Mouse (Mus musculus): ENCODE measurements around the gene Prdm16. TPM values are rescaled to one million over a fixed set of nuclear protein-coding genes. Genes with fewer than 3 reads are reported as not detected.
A peak's percentile ranks its signal among the peaks of the same experiment; 100 is the strongest.

Gene Prdm16
- polyA plus RNA-seq, 1 experiment from 2014 or later, result 12.6 TPM

DNA sequence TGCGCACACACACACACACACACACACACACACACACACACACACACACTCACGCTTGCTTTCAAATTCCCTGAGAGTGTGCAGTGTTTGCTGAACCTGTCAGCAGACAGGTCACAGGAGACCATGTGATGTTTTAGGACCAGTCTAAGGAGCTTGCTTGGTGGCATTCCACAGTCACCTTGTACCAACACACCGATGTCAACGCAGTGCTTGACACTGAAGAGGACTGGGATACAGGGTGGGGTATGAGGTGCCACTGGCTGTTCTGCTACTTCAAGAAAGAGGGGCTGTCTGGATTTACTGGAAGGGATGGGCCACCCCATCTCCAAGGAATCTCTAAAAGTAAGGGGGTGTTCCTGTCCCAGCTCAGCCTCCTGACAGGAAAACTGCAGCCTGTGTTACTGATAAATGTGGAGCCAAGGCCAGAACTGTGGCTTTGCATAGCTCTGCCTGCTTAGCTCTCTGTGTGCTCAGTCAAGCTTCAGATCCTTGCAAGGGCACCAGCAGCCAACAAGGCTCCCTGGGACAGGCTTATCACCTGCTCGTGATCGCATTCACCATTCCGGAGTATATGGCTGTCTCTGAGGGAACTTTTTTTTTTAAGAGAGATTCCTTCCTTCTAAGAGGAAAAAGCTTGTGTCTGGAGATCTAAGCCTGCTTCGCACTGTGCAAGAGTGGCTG lies 157.6 kb downstream of the Prdm16 start:
- no peak overlapping the region for H3K27ac ChIP-seq (ENCODE audit: low read depth, low read length)
- no peak overlapping the region for H3K4me2 ChIP-seq (ENCODE audit: low read length)
- peaks cover 31% of the 10 kb centered on the region for H3K27me3 ChIP-seq (replicated peaks; ENCODE audit: control insufficient read depth, insufficient read depth, low read length)
- ATAC-seq, result no peak
- no peaks in the 10 kb centered on the region for H3K4me1 ChIP-seq (ENCODE audit: control insufficient read depth, insufficient read depth, low read depth, low read length)
- H3K9ac ChIP-seq (ENCODE audit: low read depth, low read length), result no peak overlapping the region
- H3K9me3 ChIP-seq (ENCODE audit: control insufficient read depth, low read length), result no peaks in the 10 kb centered on the region
- H3K4me3 ChIP-seq (ENCODE audit: low read length), result no peak overlapping the region
- H3K36me3 ChIP-seq (ENCODE audit: control insufficient read depth, insufficient read depth, low read length), result no peaks in the 10 kb centered on the region
- WGBS, result 88% methylated on average over 8 of the region's 8 CpGs

DNA sequence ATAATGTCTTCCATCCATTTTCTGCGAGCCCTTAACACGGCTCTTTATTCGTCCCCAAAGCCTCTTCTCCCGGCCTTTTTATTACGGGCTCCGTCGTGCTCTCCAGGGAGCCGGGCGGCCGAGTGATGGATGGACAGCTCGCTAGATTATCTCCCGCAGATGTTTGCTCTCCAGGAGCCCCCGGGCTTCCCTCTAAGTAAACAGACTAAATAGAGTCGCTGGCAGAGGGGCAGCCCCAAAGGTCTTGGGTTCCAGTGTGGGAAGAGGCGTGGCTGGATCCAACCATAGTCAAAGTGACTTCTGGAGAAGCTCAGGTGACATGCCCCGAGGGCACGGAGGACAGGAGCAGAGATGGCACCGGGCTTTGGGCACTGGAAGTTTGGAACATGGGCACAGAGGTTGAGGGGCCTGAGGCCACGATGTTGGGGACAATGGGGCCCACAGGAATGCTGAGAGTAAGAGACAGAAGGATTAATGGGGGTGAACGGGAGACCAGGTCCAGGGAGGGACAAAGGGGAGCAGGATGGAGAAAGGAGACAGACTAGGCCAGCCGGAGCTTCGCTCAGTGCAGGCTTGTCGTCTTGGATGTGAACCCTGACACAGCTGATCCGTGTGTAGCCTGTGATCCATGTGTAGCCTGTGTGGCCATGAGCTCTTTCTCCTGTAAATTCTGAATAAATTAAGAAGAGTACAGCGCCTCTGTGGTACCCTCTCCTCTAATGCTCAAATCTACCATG lies 162.9 kb downstream of the Prdm16 start:
- Histone ChIP-seq H3K27ac (ENCODE audit: low read depth, low read length) (peak overlapping the region; percentile 7; the same call in 1 of the 2 replicates), H3K4me2 (ENCODE audit: low read length) (no peak overlapping the region), H3K4me1 (ENCODE audit: control insufficient read depth, insufficient read depth, low read depth, low read length) (peaks cover 27% of the 10 kb centered on the region), H3K36me3 (ENCODE audit: control insufficient read depth, insufficient read depth, low read length) (no peaks in the 10 kb centered on the region), H3K9ac (ENCODE audit: low read depth, low read length) (no peak overlapping the region), H3K4me3 (ENCODE audit: low read length) (no peak overlapping the region), H3K9me3 (ENCODE audit: control insufficient read depth, low read length) (no peaks in the 10 kb centered on the region), H3K27me3 (replicated peaks; ENCODE audit: control insufficient read depth, insufficient read depth, low read length) (peaks cover 40% of the 10 kb centered on the region)
- WGBS, result 14% methylated on average over 25 of the region's 25 CpGs
- no peak for ATAC-seq

DNA sequence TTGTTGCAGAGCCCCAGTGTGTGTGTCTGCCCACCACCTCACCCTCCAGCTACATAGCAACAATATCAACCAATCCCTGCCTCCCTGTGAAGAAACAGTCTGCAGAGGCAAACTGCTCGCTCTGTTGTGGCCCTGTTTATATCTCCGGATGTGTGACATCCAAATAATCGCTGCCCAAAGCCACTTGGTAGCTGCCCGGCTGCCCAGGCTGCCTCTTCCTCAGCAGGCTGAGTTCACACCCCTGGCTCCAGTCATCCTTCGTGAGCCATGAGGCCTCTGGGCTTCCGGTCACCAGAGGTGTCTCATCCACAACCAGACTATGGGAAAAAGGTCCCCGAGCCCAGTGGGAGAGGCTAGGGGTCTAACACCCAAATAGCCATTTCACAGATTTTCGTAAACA lies 164.1 kb downstream of the Prdm16 start:
- Histone ChIP-seq H3K36me3 (ENCODE audit: control insufficient read depth, insufficient read depth, low read length) (no peaks in the 10 kb centered on the region), H3K27me3 (replicated peaks; ENCODE audit: control insufficient read depth, insufficient read depth, low read length) (peaks cover 40% of the 10 kb centered on the region), H3K27ac (ENCODE audit: low read depth, low read length) (peak overlapping the region; percentile 39; the same call in 1 of the 2 replicates), H3K9ac (ENCODE audit: low read depth, low read length) (no peak overlapping the region), H3K4me2 (ENCODE audit: low read length) (no peak overlapping the region), H3K9me3 (ENCODE audit: control insufficient read depth, low read length) (no peaks in the 10 kb centered on the region), H3K4me1 (ENCODE audit: control insufficient read depth, insufficient read depth, low read depth, low read length) (peaks cover 27% of the 10 kb centered on the region), H3K4me3 (ENCODE audit: low read length) (no peak overlapping the region)
- 21% methylated on average over 8 of the region's 8 CpGs for WGBS
- ATAC-seq, result no peak

DNA sequence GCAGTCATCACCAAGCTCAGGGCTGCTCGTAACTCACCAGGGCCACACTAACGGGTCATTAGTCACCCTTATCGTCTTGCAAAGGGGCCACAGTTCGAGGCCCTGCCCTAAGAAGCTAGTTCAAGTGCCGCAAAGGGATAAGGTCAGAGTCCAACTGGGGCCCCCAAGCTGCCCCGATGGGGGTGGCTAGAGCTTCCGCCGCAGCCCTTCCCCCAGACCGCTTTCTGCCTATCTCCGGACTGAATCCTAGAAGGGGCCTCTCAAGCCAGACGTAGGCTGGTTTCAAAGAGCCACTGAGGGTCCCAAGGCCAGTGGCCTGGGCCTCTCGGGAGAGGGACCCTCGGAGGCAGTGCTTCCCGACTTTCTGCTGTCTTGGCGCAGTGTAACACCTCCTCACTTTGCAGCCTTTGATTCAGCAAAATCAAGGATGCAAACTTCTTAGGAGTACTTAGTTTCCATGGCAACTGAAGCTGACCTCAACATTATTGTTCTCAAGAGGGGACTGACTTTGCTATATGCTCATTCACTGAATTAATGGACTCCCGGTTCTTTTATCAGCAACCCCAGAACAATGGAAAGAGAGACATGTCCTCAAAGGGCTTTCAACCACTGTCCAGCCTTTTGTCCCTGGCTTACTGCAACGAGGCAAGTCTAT lies 165.1 kb downstream of the Prdm16 start:
- peak overlapping the region; percentile 33; the same call in 1 of the 2 replicates for H3K4me2 ChIP-seq (ENCODE audit: low read length)
- H3K27me3 ChIP-seq (replicated peaks; ENCODE audit: control insufficient read depth, insufficient read depth, low read length), result peaks cover 39% of the 10 kb centered on the region
- H3K27ac ChIP-seq (ENCODE audit: low read depth, low read length), result no peak overlapping the region
- no peak overlapping the region for H3K4me3 ChIP-seq (ENCODE audit: low read length)
- ATAC-seq, result peak; percentile 62; the same call in 1 of the 2 replicates
- H3K9ac ChIP-seq (ENCODE audit: low read depth, low read length), result no peak overlapping the region
- peaks cover 27% of the 10 kb centered on the region for H3K4me1 ChIP-seq (ENCODE audit: control insufficient read depth, insufficient read depth, low read depth, low read length)
- WGBS, result 12% methylated on average over 17 of the region's 17 CpGs
- no peaks in the 10 kb centered on the region for H3K36me3 ChIP-seq (ENCODE audit: control insufficient read depth, insufficient read depth, low read length)
- H3K9me3 ChIP-seq (ENCODE audit: control insufficient read depth, low read length), result no peaks in the 10 kb centered on the region

DNA sequence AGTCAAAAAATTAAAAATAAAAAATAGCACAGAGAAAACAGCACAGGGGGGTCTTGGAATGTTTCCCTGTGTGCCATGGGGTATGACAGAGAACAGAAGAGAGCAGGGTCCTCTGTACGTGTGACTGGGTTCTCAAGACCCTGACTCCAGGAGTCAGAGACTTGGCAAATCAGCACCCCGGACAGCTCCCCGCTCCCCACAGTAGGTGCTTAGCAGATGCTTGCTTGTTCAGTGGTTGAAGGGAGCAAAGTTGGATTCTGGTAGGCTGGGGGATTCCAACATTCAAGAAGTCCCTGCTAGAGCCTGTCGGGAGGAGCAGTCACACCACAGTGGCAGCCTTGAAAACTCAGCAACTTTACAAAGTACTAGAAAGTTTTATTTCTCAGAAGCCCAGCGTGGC lies 170.4 kb downstream of the Prdm16 start:
- no peak overlapping the region for H3K4me3 ChIP-seq (ENCODE audit: low read length)
- no peak for ATAC-seq
- WGBS, result 48% methylated on average over 5 of the region's 5 CpGs
- peaks cover 3% of the 10 kb centered on the region for H3K4me1 ChIP-seq (ENCODE audit: control insufficient read depth, insufficient read depth, low read depth, low read length)
- H3K27me3 ChIP-seq (replicated peaks; ENCODE audit: control insufficient read depth, insufficient read depth, low read length), result peaks cover 18% of the 10 kb centered on the region
- no peak overlapping the region for H3K9ac ChIP-seq (ENCODE audit: low read depth, low read length)
- H3K9me3 ChIP-seq (ENCODE audit: control insufficient read depth, low read length), result no peaks in the 10 kb centered on the region
- H3K27ac ChIP-seq (ENCODE audit: low read depth, low read length), result no peak overlapping the region
- no peak overlapping the region for H3K4me2 ChIP-seq (ENCODE audit: low read length)
- no peaks in the 10 kb centered on the region for H3K36me3 ChIP-seq (ENCODE audit: control insufficient read depth, insufficient read depth, low read length)

DNA sequence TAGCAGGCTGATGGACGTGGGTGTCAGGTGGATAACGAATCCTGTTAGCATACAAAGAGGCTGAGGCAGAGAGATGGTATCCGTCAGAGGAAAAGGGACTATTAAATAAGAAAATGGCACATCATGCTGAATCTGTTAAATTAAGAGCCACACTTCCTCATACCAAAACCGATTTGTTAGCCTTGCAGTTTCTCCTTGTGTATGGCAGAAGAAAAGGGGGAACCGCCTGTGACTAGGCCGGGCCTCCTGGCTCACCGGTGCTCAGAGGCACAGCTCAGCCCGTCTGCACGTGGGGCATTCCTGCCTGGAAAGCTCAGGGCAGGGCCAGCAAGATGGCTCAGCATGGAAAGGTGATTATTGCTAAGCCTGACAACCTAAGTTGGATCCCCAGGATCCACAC lies 171.6 kb downstream of the Prdm16 start:
- ATAC-seq, result no peak
- Histone ChIP-seq H3K36me3 (ENCODE audit: control insufficient read depth, insufficient read depth, low read length) (no peaks in the 10 kb centered on the region), H3K9me3 (ENCODE audit: control insufficient read depth, low read length) (no peaks in the 10 kb centered on the region), H3K27me3 (replicated peaks; ENCODE audit: control insufficient read depth, insufficient read depth, low read length) (peaks cover 12% of the 10 kb centered on the region), H3K4me1 (ENCODE audit: control insufficient read depth, insufficient read depth, low read depth, low read length) (no peaks in the 10 kb centered on the region), H3K4me3 (ENCODE audit: low read length) (no peak overlapping the region), H3K9ac (ENCODE audit: low read depth, low read length) (no peak overlapping the region), H3K27ac (ENCODE audit: low read depth, low read length) (no peak overlapping the region), H3K4me2 (ENCODE audit: low read length) (no peak overlapping the region)
- WGBS, result 58% methylated on average over 9 of the region's 9 CpGs

DNA sequence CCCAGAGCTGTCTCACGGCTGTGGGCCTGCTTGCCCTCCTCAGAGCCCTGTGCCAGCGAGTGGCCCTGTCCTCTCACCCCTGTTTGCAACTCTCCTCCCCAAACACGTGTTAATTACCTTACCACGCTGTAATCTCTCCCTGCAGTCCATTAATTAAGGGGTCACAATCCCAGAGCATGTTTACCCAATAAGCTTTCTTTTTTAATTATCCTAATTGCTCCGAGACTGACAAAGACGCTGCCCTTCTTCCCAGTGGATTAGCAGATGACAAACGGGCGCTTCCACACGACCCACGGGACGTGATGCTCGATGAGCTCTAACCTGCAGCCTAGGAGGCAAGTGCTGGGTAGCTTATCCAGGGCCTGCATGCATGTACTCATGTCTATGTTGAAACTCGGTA lies 176.7 kb downstream of the Prdm16 start:
- Histone ChIP-seq H3K27ac (ENCODE audit: low read depth, low read length) (no peak overlapping the region), H3K36me3 (ENCODE audit: control insufficient read depth, insufficient read depth, low read length) (no peaks in the 10 kb centered on the region), H3K4me2 (ENCODE audit: low read length) (no peak overlapping the region), H3K9me3 (ENCODE audit: control insufficient read depth, low read length) (no peaks in the 10 kb centered on the region), H3K4me3 (ENCODE audit: low read length) (no peak overlapping the region), H3K27me3 (replicated peaks; ENCODE audit: control insufficient read depth, insufficient read depth, low read length) (peaks cover 3% of the 10 kb centered on the region; the same call in 1 of the 2 replicates), H3K4me1 (ENCODE audit: control insufficient read depth, insufficient read depth, low read depth, low read length) (no peaks in the 10 kb centered on the region), H3K9ac (ENCODE audit: low read depth, low read length) (no peak overlapping the region)
- ATAC-seq, result no peak
- 42% methylated on average over 13 of the region's 13 CpGs for WGBS

DNA sequence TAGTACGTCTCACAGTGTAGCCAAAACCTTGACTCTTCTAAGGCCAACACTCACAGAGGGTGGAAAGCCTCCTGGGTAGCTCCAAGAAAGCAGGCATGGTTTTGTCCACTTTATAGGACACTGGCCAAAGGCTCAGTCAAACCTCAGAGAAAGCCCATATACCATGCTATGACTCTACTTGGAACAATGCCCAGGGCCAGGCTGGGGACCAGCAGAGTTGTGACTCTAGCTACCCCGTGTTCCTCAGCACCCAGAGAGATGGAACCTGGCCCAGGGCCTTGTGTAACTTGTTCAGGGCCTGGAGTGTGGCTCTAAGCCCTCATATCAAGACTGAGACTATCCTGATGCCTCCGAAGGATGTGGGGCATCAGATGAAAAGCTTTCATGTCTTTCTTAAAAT lies 178.9 kb downstream of the Prdm16 start:
- Histone ChIP-seq H3K4me2 (ENCODE audit: low read length) (no peak overlapping the region), H3K9me3 (ENCODE audit: control insufficient read depth, low read length) (no peaks in the 10 kb centered on the region), H3K9ac (ENCODE audit: low read depth, low read length) (no peak overlapping the region), H3K4me1 (ENCODE audit: control insufficient read depth, insufficient read depth, low read depth, low read length) (peaks cover 5% of the 10 kb centered on the region; the same call in 1 of the 2 replicates), H3K4me3 (ENCODE audit: low read length) (no peak overlapping the region), H3K27ac (ENCODE audit: low read depth, low read length) (no peak overlapping the region), H3K27me3 (replicated peaks; ENCODE audit: control insufficient read depth, insufficient read depth, low read length) (peaks cover 3% of the 10 kb centered on the region; the same call in 1 of the 2 replicates), H3K36me3 (ENCODE audit: control insufficient read depth, insufficient read depth, low read length) (no peaks in the 10 kb centered on the region)
- 75% methylated on average over 3 of the region's 3 CpGs for WGBS
- no peak for ATAC-seq

DNA sequence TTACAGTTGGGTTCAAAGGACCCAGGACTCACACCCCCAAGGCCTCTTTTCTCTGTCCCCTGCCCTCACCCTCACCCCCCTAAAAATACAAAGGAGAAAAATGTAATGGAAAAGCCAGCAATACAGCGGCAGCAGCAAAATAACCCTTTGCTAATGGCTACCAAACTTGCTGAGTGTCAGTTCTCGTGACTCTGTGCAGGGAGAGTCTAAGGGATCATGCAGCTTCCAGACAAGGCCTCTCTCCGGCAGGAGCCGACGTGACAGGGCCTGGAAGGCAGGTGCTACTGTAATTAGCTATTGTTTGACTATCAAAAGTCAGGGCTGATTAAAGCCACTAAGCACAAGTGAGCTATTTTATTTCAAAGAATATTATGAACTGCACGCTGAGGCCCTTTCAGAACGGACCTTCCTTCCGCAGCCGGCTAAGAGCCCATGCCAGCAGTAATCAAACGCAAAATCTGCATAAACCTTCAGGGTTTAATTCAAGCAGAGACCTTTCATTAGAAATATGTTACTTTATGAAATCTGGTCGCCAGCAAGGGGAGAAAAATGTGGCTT lies 180.3 kb downstream of the Prdm16 start:
- Histone ChIP-seq H3K27ac (ENCODE audit: low read depth, low read length) (no peak overlapping the region), H3K9ac (ENCODE audit: low read depth, low read length) (no peak overlapping the region), H3K4me3 (ENCODE audit: low read length) (no peak overlapping the region), H3K27me3 (replicated peaks; ENCODE audit: control insufficient read depth, insufficient read depth, low read length) (no peaks in the 10 kb centered on the region; the same call in 1 of the 2 replicates), H3K4me1 (ENCODE audit: control insufficient read depth, insufficient read depth, low read depth, low read length) (peaks cover 5% of the 10 kb centered on the region; the same call in 1 of the 2 replicates), H3K9me3 (ENCODE audit: control insufficient read depth, low read length) (no peaks in the 10 kb centered on the region), H3K4me2 (ENCODE audit: low read length) (no peak overlapping the region), H3K36me3 (ENCODE audit: control insufficient read depth, insufficient read depth, low read length) (no peaks in the 10 kb centered on the region)
- ATAC-seq, result no peak
- 42% methylated on average over 11 of the region's 11 CpGs for WGBS

Data from hindbrain, embryonic 16.5 days (tissue).